Mouse (Mus musculus): Measurements from ENCODE around the gene Cyp2b10. TPM values are rescaled to one million over a fixed set of nuclear protein-coding genes. Genes with fewer than 3 reads are reported as not detected.
"Not testable (repeated sequence)": the region's sequence is repeated elsewhere in the genome, so short reads cannot be mapped to it uniquely, and the experiment has no call there.

Gene Cyp2b10
- polyA plus RNA-seq, 1 experiment from 2014 or later: not detected

DNA sequence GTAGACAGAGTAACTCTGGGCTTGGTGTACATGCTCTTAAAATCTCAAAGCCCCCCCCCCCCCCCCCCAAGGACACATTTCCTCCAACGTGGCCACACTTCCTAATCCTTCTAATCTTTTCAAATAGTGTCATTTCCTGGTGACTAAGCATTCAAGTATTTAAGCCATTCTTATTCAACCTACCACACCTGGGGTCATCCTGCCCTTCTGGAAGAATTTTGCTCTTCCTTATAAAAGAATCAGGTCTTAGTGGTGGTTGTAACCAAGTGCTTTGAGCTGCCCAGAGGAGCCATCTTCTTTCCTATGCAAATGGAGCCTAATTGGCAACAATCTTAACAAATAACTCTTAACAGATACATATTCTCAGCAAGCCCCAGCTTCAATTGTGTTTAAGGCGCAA is 12.6 kb downstream of the Cyp2b10 start:
- Histone ChIP-seq H3K36me3 (ENCODE audit: insufficient read depth) (no peaks in the 10 kb centered on the region), H3K27ac (ENCODE audit: low read depth) (no peak overlapping the region), H3K4me2 (no peak overlapping the region), H3K27me3 (ENCODE audit: insufficient read depth, low read length) (no peaks in the 10 kb centered on the region), H3K9me3 (ENCODE audit: low read depth, low read length) (no peaks in the 10 kb centered on the region), H3K9ac (no peak overlapping the region), H3K4me1 (ENCODE audit: insufficient read depth) (no peaks in the 10 kb centered on the region), H3K4me3 (ENCODE audit: low read depth, low read length) (no peak overlapping the region)
- DNase-seq: no peak
- no peak for ATAC-seq (ENCODE audit: insufficient read depth)
- no peak for TF ChIP-seq CTCF (IDR thresholded peaks at IDR 0.05; ENCODE audit: low read depth)
- 62% methylated on average over 2 of the region's 2 CpGs for WGBS

GRCm38 (mm10) chr7:25916116-25916515 is 18.7 kb downstream of the Cyp2b10 start:
- H3K4me1 ChIP-seq (ENCODE audit: insufficient read depth): no peaks in the 10 kb centered on the region
- H3K36me3 ChIP-seq (ENCODE audit: insufficient read depth): no peaks in the 10 kb centered on the region
- no peak for DNase-seq
- H3K4me2 ChIP-seq: no peak overlapping the region
- H3K27ac ChIP-seq (ENCODE audit: low read depth): no peak overlapping the region
- H3K9me3 ChIP-seq (ENCODE audit: low read depth, low read length): no peaks in the 10 kb centered on the region
- no peak overlapping the region for H3K9ac ChIP-seq
- H3K27me3 ChIP-seq (ENCODE audit: insufficient read depth, low read length): no peaks in the 10 kb centered on the region
- WGBS: 59% methylated on average over 1 of the region's 1 CpGs
- no peak for TF ChIP-seq CTCF (IDR thresholded peaks at IDR 0.05; ENCODE audit: low read depth)
- no peak overlapping the region for H3K4me3 ChIP-seq (ENCODE audit: low read depth, low read length)
- ATAC-seq (ENCODE audit: insufficient read depth): no peak

GRCm38 (mm10) chr7:25917271-25917670 is 19.9 kb downstream of the Cyp2b10 start:
- 51% methylated on average over 5 of the region's 5 CpGs for WGBS
- not testable (repeated sequence) for H3K4me1 ChIP-seq (ENCODE audit: insufficient read depth); H3K27me3 ChIP-seq (ENCODE audit: insufficient read depth, low read length); H3K9ac ChIP-seq; ATAC-seq (ENCODE audit: insufficient read depth); H3K9me3 ChIP-seq (ENCODE audit: low read depth, low read length); H3K36me3 ChIP-seq (ENCODE audit: insufficient read depth); H3K4me3 ChIP-seq (ENCODE audit: low read depth, low read length); H3K4me2 ChIP-seq; H3K27ac ChIP-seq (ENCODE audit: low read depth)
- DNase-seq: peak; percentile 14
- TF ChIP-seq CTCF (IDR thresholded peaks at IDR 0.05; ENCODE audit: low read depth): peak; percentile 54

DNA sequence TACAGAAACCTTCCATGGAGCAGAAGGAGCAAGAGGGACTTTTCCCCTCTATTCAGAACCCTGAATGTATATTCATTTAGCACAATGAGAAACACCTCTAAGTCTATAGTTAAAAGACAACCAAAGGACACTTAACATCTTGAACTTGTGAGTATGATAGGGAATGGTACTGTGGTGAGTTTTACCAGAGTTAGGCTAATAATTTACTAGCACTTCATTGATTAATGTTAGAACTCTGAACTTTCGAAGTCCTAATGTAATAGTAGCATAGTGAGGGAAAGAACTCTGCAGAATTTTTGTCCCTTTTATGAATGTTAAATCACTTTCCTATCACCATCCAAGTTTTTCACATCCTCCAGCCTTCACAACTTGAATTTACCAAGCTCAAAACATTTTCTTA is 22.0 kb downstream of the Cyp2b10 start:
- no peaks in the 10 kb centered on the region for H3K9me3 ChIP-seq (ENCODE audit: low read depth, low read length)
- no peaks in the 10 kb centered on the region for H3K36me3 ChIP-seq (ENCODE audit: insufficient read depth)
- TF ChIP-seq CTCF (IDR thresholded peaks at IDR 0.05; ENCODE audit: low read depth): no peak
- WGBS: 69% methylated on average over 1 of the region's 1 CpGs
- no peak for DNase-seq
- no peak overlapping the region for H3K4me3 ChIP-seq (ENCODE audit: low read depth, low read length)
- H3K4me1 ChIP-seq (ENCODE audit: insufficient read depth): no peaks in the 10 kb centered on the region
- H3K4me2 ChIP-seq: no peak overlapping the region
- H3K27ac ChIP-seq (ENCODE audit: low read depth): no peak overlapping the region
- H3K9ac ChIP-seq: no peak overlapping the region
- ATAC-seq (ENCODE audit: insufficient read depth): no peak
- no peaks in the 10 kb centered on the region for H3K27me3 ChIP-seq (ENCODE audit: insufficient read depth, low read length)

GRCm38 (mm10) chr7:25945274-25945673 is 47.9 kb downstream of the Cyp2b10 start:
- Histone ChIP-seq H3K9ac (no peak overlapping the region), H3K4me3 (ENCODE audit: low read depth, low read length) (no peak overlapping the region), H3K4me1 (ENCODE audit: insufficient read depth) (no peaks in the 10 kb centered on the region), H3K4me2 (no peak overlapping the region), H3K27ac (ENCODE audit: low read depth) (no peak overlapping the region), H3K36me3 (ENCODE audit: insufficient read depth) (no peaks in the 10 kb centered on the region), H3K27me3 (ENCODE audit: insufficient read depth, low read length) (no peaks in the 10 kb centered on the region), H3K9me3 (ENCODE audit: low read depth, low read length) (no peaks in the 10 kb centered on the region)
- no peak for ATAC-seq (ENCODE audit: insufficient read depth)
- peak; percentile 1 for DNase-seq
- 47% methylated on average over 1 of the region's 1 CpGs for WGBS
- TF ChIP-seq CTCF (IDR thresholded peaks at IDR 0.05; ENCODE audit: low read depth): no peak

Other genes with a start within 250 kb of the Cyp2b10 start
- gene Bckdha, start 238.6 kb upstream of the Cyp2b10 start, polyA plus RNA-seq (2014; fragmentation: Nextera tagmentation; extraction: Ambion mirVana): 40.2 and 42.1 TPM in 2 replicates
- gene Exosc5, start 238.5 kb upstream of the Cyp2b10 start, polyA plus RNA-seq (2014; fragmentation: Nextera tagmentation; extraction: Ambion mirVana): 72.3 and 79.7 TPM in 2 replicates
- gene Tmem91, start 222.5 kb upstream of the Cyp2b10 start, polyA plus RNA-seq (2014; fragmentation: Nextera tagmentation; extraction: Ambion mirVana): 1.6 and 2.8 TPM in 2 replicates
- 25.1 and 27.6 TPM in 2 replicates for gene B9d2, start 216.8 kb upstream of the Cyp2b10 start, polyA plus RNA-seq (2014; fragmentation: Nextera tagmentation; extraction: Ambion mirVana)
- 4.0 and 4.1 TPM in 2 replicates for gene Tgfb1, start 210.6 kb upstream of the Cyp2b10 start, polyA plus RNA-seq (2014; fragmentation: Nextera tagmentation; extraction: Ambion mirVana)
- gene Ccdc97, start 178.5 kb upstream of the Cyp2b10 start, polyA plus RNA-seq (2014; fragmentation: Nextera tagmentation; extraction: Ambion mirVana): 28.6 and 29.4 TPM in 2 replicates
- gene Hnrnpul1, start 142.9 kb upstream of the Cyp2b10 start, polyA plus RNA-seq (2014; fragmentation: Nextera tagmentation; extraction: Ambion mirVana): 80.3 and 82.0 TPM in 2 replicates
- 44.1 and 46.5 TPM in 2 replicates for gene Axl, start 108.9 kb upstream of the Cyp2b10 start, polyA plus RNA-seq (2014; fragmentation: Nextera tagmentation; extraction: Ambion mirVana)
- gene Cyp2s1, start 80.7 kb upstream of the Cyp2b10 start, polyA plus RNA-seq (2014; fragmentation: Nextera tagmentation; extraction: Ambion mirVana): 3.2 and 3.8 TPM in 2 replicates
- not detected in 2 replicates for gene Cyp2b13, start 163.9 kb downstream of the Cyp2b10 start, polyA plus RNA-seq (2014; fragmentation: Nextera tagmentation; extraction: Ambion mirVana)

Data from lung, embryonic 14.5 days (tissue).